Comparison of ENCODE assay signal across 17 mouse cellular contexts in genomic region chr4:52733141-52733540, GRCm38 (mm10).
DNase-seq lines count a peak whose midpoint lies in the region.
"Had no signal": no experiment of that assay in that cellular context is flagged by ENCODE, and none has a peak within 500 bp of the region (broad histone marks: within the 10 kb centered on the region; RNA-seq: fewer than 3 reads in every experiment).

No protein-coding gene starts in this region.

- DNase-seq in cerebellum, postnatal 10 days, result peak; percentile 38 to 51
- DNase-seq in cerebellum, adult 11 months, result no peak
- peak; percentile 15 to 48 for DNase-seq in cerebellum, postnatal 14 days
- DNase-seq in cerebellum, postnatal 36 days, result no peak
- DNase-seq in heart, adult 11 months, result peak; percentile 72
- DNase-seq in heart, adult 9 months (ENCODE audit: low spot score in 2 of 2), result no peak
- peak; percentile 5 for DNase-seq in heart, postnatal 4 days
- no peak for DNase-seq in heart, postnatal 25 days (ENCODE audit: low spot score)
- DNase-seq: adrenal gland, adult 2 months; adrenal gland, adult 8-10 months; adrenal gland, postnatal 10 days; adrenal gland, postnatal 14 days; adrenal gland, postnatal 25 days; adrenal gland, postnatal 36 days; B cell, adult 2 months; cerebellum, adult 11-12 months; cerebellum, adult 18-20 months had no signal

- intact Hi-C loops in heart, postnatal 25 days (cut with DNase I), result no loop called here

Comparison
In these comparisons a context has a peak if more than half of its experiments do, and no peak if none do; other contexts are left out.
1. DNase-seq: peak in cerebellum, postnatal 10 days (2 of 2), cerebellum, postnatal 14 days (2 of 2), heart, adult 11 months (single experiment) and heart, postnatal 4 days (single experiment); none in cerebellum, adult 11 months (single experiment), cerebellum, postnatal 36 days (0 of 2), heart, adult 9 months (0 of 2) and heart, postnatal 25 days (single experiment).